Mouse (Mus musculus): ENCODE results near the gene Bcl2l2.

- TF ChIP-seq CTCF (IDR thresholded peaks at IDR 0.05 in 2 of 3, conservative IDR thresholded peaks at IDR 0.05 in 1 of 3; ENCODE audit: control insufficient read depth in 1 of 3, insufficient read depth in 1 of 3, low read depth in 2 of 3, low read length in 3 of 3, poor library complexity in 1 of 3, severe bottlenecking in 1 of 3) (no peak), JUND (IDR thresholded peaks at IDR 0.05; ENCODE audit: low read depth, low read length) (no peak), USF2 (IDR thresholded peaks at IDR 0.05; ENCODE audit: borderline replicate concordance in 1 of 2, insufficient read depth in 1 of 2, low read depth in 1 of 2, low read length in 2 of 2) (no peak), NELFE (IDR thresholded peaks at IDR 0.05; ENCODE audit: low read depth, low read length) (no peak), RCOR1 (IDR thresholded peaks at IDR 0.05; ENCODE audit: low read depth, low read length) (no peak), GATA1 (IDR thresholded peaks at IDR 0.05; ENCODE audit: low read depth, low read length) (no peak), MAZ (IDR thresholded peaks at IDR 0.05; ENCODE audit: low read depth, low read length) (no peak), ETS1 (IDR thresholded peaks at IDR 0.05; ENCODE audit: low read depth, low read length) (no peak)
Measured at GRCm38 (mm10) chr14:54912109-54912850, 29.1 kb downstream of the Bcl2l2 start.
